Comparison of ENCODE assay signal across 8 mouse cellular contexts in the genomic region with DNA sequence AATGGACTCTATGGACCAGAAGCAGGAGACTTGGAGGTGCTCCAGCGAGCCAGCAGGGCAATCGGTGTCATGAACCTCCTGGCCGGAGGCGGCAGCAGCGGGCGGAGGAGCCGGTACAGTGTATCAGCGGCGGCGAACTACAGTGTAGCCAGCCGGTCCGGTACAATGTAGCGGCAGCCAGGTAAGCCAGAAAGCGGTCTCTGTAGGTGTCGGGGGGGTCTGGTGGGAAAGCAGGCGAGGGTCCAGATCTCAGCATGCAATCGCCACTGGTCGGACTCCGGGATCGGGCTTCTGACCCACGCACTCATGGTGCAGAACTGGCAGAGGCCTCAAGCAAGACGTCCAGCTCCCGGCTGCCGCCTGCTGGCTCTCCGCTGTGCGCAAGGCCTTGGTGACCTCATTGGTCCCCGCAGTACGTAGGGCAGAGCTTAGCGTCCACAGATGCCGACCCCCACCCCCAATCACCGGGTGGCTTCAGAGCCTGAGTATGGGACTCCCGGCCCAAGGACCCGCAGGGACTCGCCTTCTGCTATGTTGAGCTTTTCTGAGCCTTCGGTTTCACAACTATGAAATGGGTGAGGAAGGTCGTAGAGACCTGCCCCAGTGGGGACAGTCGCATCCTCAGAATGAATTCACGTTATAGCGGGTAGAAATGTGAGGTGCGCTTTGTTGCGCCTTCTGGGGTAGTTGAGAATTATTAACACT. TPM values are rescaled to one million over a fixed set of nuclear protein-coding genes. Genes with fewer than 3 reads are reported as not detected.
DNase-seq lines count a peak whose midpoint lies in the region; ATAC-seq and TF ChIP-seq lines count a peak whose summit lies in the region.

No protein-coding gene starts in this region.

- no peak for TF ChIP-seq POLR2A in kidney, adult 2 months (IDR thresholded peaks at IDR 0.05; ENCODE audit: low read depth, low read length)
- peak; percentile 40; the same call in 1 of the 2 replicates for TF ChIP-seq POLR2A in spleen, adult 2 months (IDR thresholded peaks at IDR 0.05; ENCODE audit: low read depth, low read length)

- H3K9ac ChIP-seq in embryonic facial prominence, embryonic 13.5 days: peak overlapping the region; percentile 87
- peak overlapping the region; percentile 86 for H3K9ac ChIP-seq in limb, embryonic 12.5 days (replicated peaks)
- H3K9ac ChIP-seq in midbrain, embryonic 15.5 days: peak overlapping the region; percentile 73

- peak; percentile 65 for TF ChIP-seq CTCF in kidney, adult 2 months (conservative IDR thresholded peaks at IDR 0.05; ENCODE audit: insufficient read depth, insufficient read length, low read depth, low read length)
- peak; percentile 77 for TF ChIP-seq CTCF in spleen, adult 2 months (IDR thresholded peaks at IDR 0.05; ENCODE audit: extremely low read depth, insufficient read depth, insufficient read length, insufficient replicate concordance)

- 1% methylated on average over 41 of the region's 41 CpGs for WGBS in embryonic facial prominence, embryonic 13.5 days
- under 1% methylated on average over 41 of the region's 41 CpGs for WGBS in kidney, adult 2 months
- WGBS in limb, embryonic 12.5 days: under 1% methylated on average over 41 of the region's 41 CpGs
- WGBS in midbrain, embryonic 15.5 days: under 1% methylated on average over 41 of the region's 41 CpGs
- under 1% methylated on average over 41 of the region's 41 CpGs for WGBS in spleen, adult 2 months

- H3K4me3 ChIP-seq in embryonic facial prominence, embryonic 13.5 days: peak overlapping the region; percentile 70
- H3K4me3 ChIP-seq in kidney, adult 2 months (ENCODE audit: insufficient read depth, low read depth, low read length): peak overlapping the region; percentile 94
- peak overlapping the region; percentile 65 for H3K4me3 ChIP-seq in limb, embryonic 12.5 days (replicated peaks)
- peak overlapping the region; percentile 61 for H3K4me3 ChIP-seq in midbrain, embryonic 15.5 days
- peak overlapping the region; percentile 85 for H3K4me3 ChIP-seq in spleen, adult 2 months (ENCODE audit: extremely low read depth, insufficient read depth, insufficient read length)

- H3K36me3 ChIP-seq in embryonic facial prominence, embryonic 13.5 days: peaks cover 11% of the 10 kb centered on the region; the same call in 1 of the 2 replicates
- H3K36me3 ChIP-seq in kidney, adult 2 months (ENCODE audit: control insufficient read depth, insufficient read depth, low read length): no peaks in the 10 kb centered on the region
- H3K36me3 ChIP-seq in limb, embryonic 12.5 days: peaks cover 18% of the 10 kb centered on the region; the same call in 1 of the 2 replicates
- H3K36me3 ChIP-seq in midbrain, embryonic 15.5 days (replicated peaks): no peaks in the 10 kb centered on the region
- no peaks in the 10 kb centered on the region for H3K36me3 ChIP-seq in spleen, adult 2 months (ENCODE audit: control insufficient read depth, insufficient read depth, low read length)

- peaks cover 9% of the 10 kb centered on the region for H3K4me1 ChIP-seq in embryonic facial prominence, embryonic 13.5 days
- H3K4me1 ChIP-seq in kidney, adult 2 months (ENCODE audit: control insufficient read depth, insufficient read depth, low read length): peaks cover 17% of the 10 kb centered on the region; the same call in 1 of the 2 replicates
- H3K4me1 ChIP-seq in limb, embryonic 12.5 days (replicated peaks): peaks cover 8% of the 10 kb centered on the region
- peaks cover 9% of the 10 kb centered on the region for H3K4me1 ChIP-seq in midbrain, embryonic 15.5 days
- H3K4me1 ChIP-seq in spleen, adult 2 months (ENCODE audit: control insufficient read depth, insufficient read depth, insufficient read length): no peaks in the 10 kb centered on the region

- H3K4me2 ChIP-seq in embryonic facial prominence, embryonic 13.5 days: peak overlapping the region; percentile 76
- peak overlapping the region; percentile 74 for H3K4me2 ChIP-seq in limb, embryonic 12.5 days
- peak overlapping the region; percentile 80 for H3K4me2 ChIP-seq in midbrain, embryonic 15.5 days

- H3K9me3 ChIP-seq in embryonic facial prominence, embryonic 13.5 days: no peaks in the 10 kb centered on the region
- no peaks in the 10 kb centered on the region for H3K9me3 ChIP-seq in limb, embryonic 12.5 days
- no peaks in the 10 kb centered on the region for H3K9me3 ChIP-seq in midbrain, embryonic 15.5 days

- no peaks in the 10 kb centered on the region for H3K27me3 ChIP-seq in embryonic facial prominence, embryonic 13.5 days
- H3K27me3 ChIP-seq in kidney, adult 2 months (replicated peaks; ENCODE audit: control insufficient read depth, insufficient read depth, low read length): no peaks in the 10 kb centered on the region
- H3K27me3 ChIP-seq in limb, embryonic 12.5 days: no peaks in the 10 kb centered on the region
- no peaks in the 10 kb centered on the region for H3K27me3 ChIP-seq in midbrain, embryonic 15.5 days (replicated peaks)
- H3K27me3 ChIP-seq in spleen, adult 2 months (ENCODE audit: control insufficient read depth, insufficient read depth, low read length): no peaks in the 10 kb centered on the region

- peak; percentile 89 for ATAC-seq in embryonic facial prominence, embryonic 13.5 days (ENCODE audit: insufficient number of reproducible peaks, insufficient read depth, low FRiP score, low TSS enrichment, low read depth)
- ATAC-seq in limb, embryonic 12.5 days (ENCODE audit: insufficient number of reproducible peaks, insufficient read depth, low FRiP score, low TSS enrichment, low read depth): peak; percentile 91
- ATAC-seq in midbrain, embryonic 15.5 days (replicated peaks): peak; percentile 96

- peak; percentile 97 for DNase-seq in 3134 (ENCODE audit: extremely low read depth, insufficient read length, low spot score)
- DNase-seq in adrenal gland, postnatal 36 days: peak; percentile 94 to 96
- peak; percentile 94 to 99 for DNase-seq in heart, adult 18-20 months
- DNase-seq in kidney, adult 2 months: peak; percentile 98
- peak; percentile 89 to 93 for DNase-seq in spleen, adult 2 months (ENCODE audit: low read depth in 1 of 2, low spot score in 2 of 2)

- H3K27ac ChIP-seq in embryonic facial prominence, embryonic 13.5 days: peak overlapping the region; percentile 72
- H3K27ac ChIP-seq in kidney, adult 2 months (ENCODE audit: insufficient read depth, low read depth, low read length): peak overlapping the region; percentile 97
- H3K27ac ChIP-seq in limb, embryonic 12.5 days: peak overlapping the region; percentile 84
- peak overlapping the region; percentile 88 for H3K27ac ChIP-seq in midbrain, embryonic 15.5 days
- peak overlapping the region; percentile 80 for H3K27ac ChIP-seq in spleen, adult 2 months (ENCODE audit: insufficient read depth, low read length)

RNA-seq across cellular contexts. Expression of gene Def8, which starts 19.7 kb away (rescaled TPM):
- total RNA-seq in adrenal gland, postnatal 36 days (2021): 10 to 100 TPM; 21.7 to 32.6 TPM
- polyA plus RNA-seq in embryonic facial prominence, embryonic 13.5 days (2015; fragmentation: Nextera tagmentation; extraction: Ambion mirVana): 38.3 and 43.2 TPM in 2 replicates
- total RNA-seq in heart, adult 18-20 months (2021): 10 to 100 TPM; 64.5 to 64.6 TPM
- polyA plus RNA-seq in kidney, adult 2 months (2012; rRNA removed): 87.1 and 97.6 TPM in 2 replicates
- polyA plus RNA-seq in limb, embryonic 12.5 days (2016; fragmentation: Nextera tagmentation; extraction: Ambion mirVana): 40.4 and 40.6 TPM in 2 replicates
- polyA plus RNA-seq in midbrain, embryonic 15.5 days (2015; fragmentation: Nextera tagmentation; extraction: Ambion mirVana): 48.4 and 49.8 TPM in 2 replicates
- 13.5 and 14.9 TPM in 2 replicates for polyA plus RNA-seq in spleen, adult 2 months (2012; rRNA removed)

RNA-seq across cellular contexts. Expression of gene Tubb3, which starts 31.8 kb away (rescaled TPM):
- total RNA-seq in adrenal gland, postnatal 36 days (2021): 1 to 10 TPM; 4.5 to 4.7 TPM
- 40.1 and 47.9 TPM in 2 replicates for polyA plus RNA-seq in embryonic facial prominence, embryonic 13.5 days (2015; fragmentation: Nextera tagmentation; extraction: Ambion mirVana)
- total RNA-seq in heart, adult 18-20 months (2021): under 1 TPM; 0.22 to 0.26 TPM
- 3.9 and 12.0 TPM in 2 replicates for polyA plus RNA-seq in kidney, adult 2 months (2012; rRNA removed)
- 9.1 and 14.4 TPM in 2 replicates for polyA plus RNA-seq in limb, embryonic 12.5 days (2016; fragmentation: Nextera tagmentation; extraction: Ambion mirVana)
- 2,127 and 2,170 TPM in 2 replicates for polyA plus RNA-seq in midbrain, embryonic 15.5 days (2015; fragmentation: Nextera tagmentation; extraction: Ambion mirVana)
- 2.7 and 3.9 TPM in 2 replicates for polyA plus RNA-seq in spleen, adult 2 months (2012; rRNA removed)

RNA-seq across cellular contexts. Expression of gene Afg3l1, which starts 34.7 kb away (rescaled TPM):
- 10 to 100 TPM; 64.2 TPM for total RNA-seq in adrenal gland, postnatal 36 days (2021)
- 52.8 and 54.4 TPM in 2 replicates for polyA plus RNA-seq in embryonic facial prominence, embryonic 13.5 days (2015; fragmentation: Nextera tagmentation; extraction: Ambion mirVana)
- total RNA-seq in heart, adult 18-20 months (2021): 10 to 100 TPM; 72.1 to 72.9 TPM
- 36.5 and 38.7 TPM in 2 replicates for polyA plus RNA-seq in kidney, adult 2 months (2012; rRNA removed)
- 69.5 and 72.0 TPM in 2 replicates for polyA plus RNA-seq in limb, embryonic 12.5 days (2016; fragmentation: Nextera tagmentation; extraction: Ambion mirVana)
- polyA plus RNA-seq in midbrain, embryonic 15.5 days (2015; fragmentation: Nextera tagmentation; extraction: Ambion mirVana): 52.6 and 59.0 TPM in 2 replicates
- polyA plus RNA-seq in spleen, adult 2 months (2012; rRNA removed): 14.4 and 17.3 TPM in 2 replicates

RNA-seq across cellular contexts. Expression of gene Mc1r, which starts 36.1 kb away (rescaled TPM):
- total RNA-seq in adrenal gland, postnatal 36 days (2021): not detected
- polyA plus RNA-seq in embryonic facial prominence, embryonic 13.5 days (2015; fragmentation: Nextera tagmentation; extraction: Ambion mirVana): 0.14 and 0.17 TPM in 2 replicates
- total RNA-seq in heart, adult 18-20 months (2021): not detected
- polyA plus RNA-seq in kidney, adult 2 months (2012; rRNA removed): not detected in 2 replicates
- not detected in 2 replicates for polyA plus RNA-seq in limb, embryonic 12.5 days (2016; fragmentation: Nextera tagmentation; extraction: Ambion mirVana)
- polyA plus RNA-seq in midbrain, embryonic 15.5 days (2015; fragmentation: Nextera tagmentation; extraction: Ambion mirVana): 0.10 and 0.17 TPM in 2 replicates
- polyA plus RNA-seq in spleen, adult 2 months (2012; rRNA removed): not detected in 2 replicates

Comparison
In these comparisons a context has a peak if more than half of its experiments do, and no peak if none do; other contexts are left out.
1. Peak in every context shown above with its lines: DNase-seq, ATAC-seq, H3K4me3 ChIP-seq and H3K27ac ChIP-seq.
2. RNA of gene Tubb3, which starts 31.8 kb away (polyA plus RNA-seq): 2,127 to 2,170 TPM in midbrain, embryonic 15.5 days; 40.1 to 47.9 TPM in embryonic facial prominence, embryonic 13.5 days, 9.1 to 14.4 TPM in limb, embryonic 12.5 days, 3.9 to 12.0 TPM in kidney, adult 2 months and 2.7 to 3.9 TPM in spleen, adult 2 months; every median in the first group is over 10 times any median in the second.